In the genomic region with DNA sequence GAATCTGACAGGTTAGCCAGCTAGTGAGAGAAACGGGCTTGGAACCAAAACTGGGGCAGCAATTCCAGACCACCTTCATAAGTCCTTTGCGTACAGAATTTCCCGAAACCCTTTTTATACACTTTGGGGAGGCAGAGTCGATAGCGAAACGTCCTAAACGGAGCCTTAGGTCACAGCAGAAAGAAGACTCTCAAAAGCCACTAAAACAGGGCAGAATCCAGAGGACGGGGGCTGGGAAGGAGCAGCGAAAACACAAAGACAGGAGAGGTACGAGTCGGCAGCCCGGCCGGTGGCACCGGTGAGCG, we compare ENCODE assay signal across 9 mouse cellular contexts. TPM values are rescaled to one million over a fixed set of nuclear protein-coding genes. Genes with fewer than 3 reads are reported as not detected.
A peak's percentile ranks its signal among the peaks of the same experiment; 100 is the strongest.
DNase-seq lines count a peak whose midpoint lies in the region; ATAC-seq and TF ChIP-seq lines count a peak whose summit lies in the region.
"Had no signal": no experiment of that assay in that cellular context is flagged by ENCODE, and none has a peak within 500 bp of the region (broad histone marks: within the 10 kb centered on the region; RNA-seq: fewer than 3 reads in every experiment).

No protein-coding gene starts in this region.

- DNase-seq in lung, postnatal 36 days: no peak
- DNase-seq in embryonic facial prominence, embryonic 14.5 days (ENCODE audit: low spot score): no peak
- DNase-seq in adrenal gland, postnatal 14 days: no peak
- DNase-seq in thymus, adult 18-20 months: no peak
- DNase-seq in gastrocnemius, postnatal 10 days: no peak

- peak overlapping the region; percentile 64 for H3K4me2 ChIP-seq in lung, embryonic 15.5 days
- H3K4me2 ChIP-seq in embryonic facial prominence, embryonic 14.5 days (ENCODE audit: low read depth, low read length): peak overlapping the region; percentile 90
- peak overlapping the region; percentile 65 for H3K4me2 ChIP-seq in intestine, postnatal 0 days (replicated peaks; ENCODE audit: low read depth)
- peak overlapping the region; percentile 83 for H3K4me2 ChIP-seq in neural tube, embryonic 14.5 days (ENCODE audit: low read depth, low read length)

- no peaks in the 10 kb centered on the region for H3K9me3 ChIP-seq in lung, embryonic 15.5 days
- no peaks in the 10 kb centered on the region for H3K9me3 ChIP-seq in embryonic facial prominence, embryonic 14.5 days (ENCODE audit: control insufficient read depth, low read length)
- H3K9me3 ChIP-seq in intestine, postnatal 0 days (ENCODE audit: control insufficient read depth): no peaks in the 10 kb centered on the region
- H3K9me3 ChIP-seq in neural tube, embryonic 14.5 days (ENCODE audit: control insufficient read depth, low read length): no peaks in the 10 kb centered on the region

- H3K27ac ChIP-seq in lung, embryonic 15.5 days: peak overlapping the region; percentile 91
- H3K27ac ChIP-seq in embryonic facial prominence, embryonic 14.5 days (replicated peaks; ENCODE audit: low read depth, low read length): peak overlapping the region; percentile 98
- H3K27ac ChIP-seq in intestine, postnatal 0 days (ENCODE audit: low read depth, low read length): peak overlapping the region; percentile 93
- H3K27ac ChIP-seq in neural tube, embryonic 14.5 days (ENCODE audit: low read depth, low read length): peak overlapping the region; percentile 94

- H3K9ac ChIP-seq in lung, embryonic 15.5 days: peak overlapping the region; percentile 70
- H3K9ac ChIP-seq in embryonic facial prominence, embryonic 14.5 days (ENCODE audit: low read depth, low read length): peak overlapping the region; percentile 93
- peak overlapping the region; percentile 68 for H3K9ac ChIP-seq in intestine, postnatal 0 days (ENCODE audit: low read depth, low read length)
- H3K9ac ChIP-seq in neural tube, embryonic 14.5 days (replicated peaks; ENCODE audit: low read depth, low read length): peak overlapping the region; percentile 82

- H3K4me3 ChIP-seq in lung, embryonic 15.5 days: peak overlapping the region; percentile 80
- peak overlapping the region; percentile 97 for H3K4me3 ChIP-seq in embryonic facial prominence, embryonic 14.5 days (ENCODE audit: low read depth, low read length)
- H3K4me3 ChIP-seq in intestine, postnatal 0 days (ENCODE audit: low read depth, low read length): peak overlapping the region; percentile 56
- H3K4me3 ChIP-seq in neural tube, embryonic 14.5 days (ENCODE audit: low read depth, low read length): peak overlapping the region; percentile 84

- H3K27me3 ChIP-seq in lung, embryonic 15.5 days: no peaks in the 10 kb centered on the region
- H3K27me3 ChIP-seq in embryonic facial prominence, embryonic 14.5 days (replicated peaks; ENCODE audit: control insufficient read depth, insufficient read depth, low read length): no peaks in the 10 kb centered on the region
- H3K27me3 ChIP-seq in intestine, postnatal 0 days (replicated peaks; ENCODE audit: control insufficient read depth, insufficient read depth, low read length): no peaks in the 10 kb centered on the region
- H3K27me3 ChIP-seq in neural tube, embryonic 14.5 days (ENCODE audit: control insufficient read depth, insufficient read depth, low read length): no peaks in the 10 kb centered on the region

- H3K4me1 ChIP-seq in lung, embryonic 15.5 days: peaks cover 26% of the 10 kb centered on the region
- peaks cover 18% of the 10 kb centered on the region for H3K4me1 ChIP-seq in embryonic facial prominence, embryonic 14.5 days (ENCODE audit: control insufficient read depth, insufficient read depth, low read length)
- peaks cover 13% of the 10 kb centered on the region for H3K4me1 ChIP-seq in intestine, postnatal 0 days (replicated peaks; ENCODE audit: control insufficient read depth, insufficient read depth, low read length)
- H3K4me1 ChIP-seq in neural tube, embryonic 14.5 days (ENCODE audit: control insufficient read depth, insufficient read depth, low read length): peaks cover 26% of the 10 kb centered on the region

- TF ChIP-seq CTCF in intestine, postnatal 0 days (IDR thresholded peaks at IDR 0.05; ENCODE audit: low read depth): no peak

- no peak for ATAC-seq in lung, embryonic 15.5 days (ENCODE audit: borderline replicate concordance, extremely low read depth, low FRiP score, low TSS enrichment)
- no peak for ATAC-seq in embryonic facial prominence, embryonic 14.5 days (ENCODE audit: low read depth)
- ATAC-seq in intestine, postnatal 0 days: no peak
- ATAC-seq in neural tube, embryonic 14.5 days (ENCODE audit: low read depth): no peak

- under 1% methylated on average over 15 of the region's 15 CpGs for WGBS in lung, embryonic 15.5 days
- WGBS in embryonic facial prominence, embryonic 14.5 days: 2% methylated on average over 15 of the region's 15 CpGs
- under 1% methylated on average over 15 of the region's 15 CpGs for WGBS in intestine, postnatal 0 days
- WGBS in neural tube, embryonic 14.5 days: 2% methylated on average over 15 of the region's 15 CpGs

- peaks cover 18% of the 10 kb centered on the region for H3K36me3 ChIP-seq in lung, embryonic 15.5 days
- H3K36me3 ChIP-seq in embryonic facial prominence, embryonic 14.5 days (ENCODE audit: control insufficient read depth, insufficient read depth, low read length): peaks cover 29% of the 10 kb centered on the region
- 0 out of 2 replicates have a peak, but pooled peaks cover 9% of the 10 kb centered on the region for H3K36me3 ChIP-seq in intestine, postnatal 0 days (ENCODE audit: control insufficient read depth, insufficient read depth)
- no peaks in the 10 kb centered on the region; the same call in 1 of the 2 replicates for H3K36me3 ChIP-seq in neural tube, embryonic 14.5 days (ENCODE audit: control insufficient read depth, insufficient read depth, low read length)

RNA-seq across cellular contexts. Expression of a gene that starts 3.8 kb away (rescaled TPM):
- 51.4 and 56.3 TPM in 2 replicates for polyA plus RNA-seq in lung, embryonic 15.5 days (2015; fragmentation: Nextera tagmentation; extraction: Ambion mirVana)
- polyA plus RNA-seq in embryonic facial prominence, embryonic 14.5 days (2014; fragmentation: Nextera tagmentation; extraction: Ambion mirVana): 47.9 and 51.3 TPM in 2 replicates
- 21.1 and 25.0 TPM in 2 replicates for polyA plus RNA-seq in intestine, postnatal 0 days (2015; fragmentation: Nextera tagmentation; extraction: Ambion mirVana)
- 70.7 and 72.0 TPM in 2 replicates for polyA plus RNA-seq in neural tube, embryonic 14.5 days (2014; fragmentation: Nextera tagmentation; extraction: Ambion mirVana)
- total RNA-seq in adrenal gland, postnatal 14 days (2021): 57.0 and 57.3 TPM in 2 replicates
- 10 to 100 TPM; 21.7 to 30.4 TPM for total RNA-seq in gastrocnemius, postnatal 10 days (2021)

RNA-seq across cellular contexts. Expression of a gene that starts 3.9 kb away (rescaled TPM):
- polyA plus RNA-seq in lung, embryonic 15.5 days (2015; fragmentation: Nextera tagmentation; extraction: Ambion mirVana): not detected in 2 replicates
- polyA plus RNA-seq in embryonic facial prominence, embryonic 14.5 days (2014; fragmentation: Nextera tagmentation; extraction: Ambion mirVana): not detected in 2 replicates
- not detected in 2 replicates for polyA plus RNA-seq in intestine, postnatal 0 days (2015; fragmentation: Nextera tagmentation; extraction: Ambion mirVana)
- 0.40 TPM in 1 of 2 replicates, not detected in the other for polyA plus RNA-seq in neural tube, embryonic 14.5 days (2014; fragmentation: Nextera tagmentation; extraction: Ambion mirVana)
- 1.1 TPM in 1 of 2 replicates, not detected in the other for total RNA-seq in adrenal gland, postnatal 14 days (2021)
- not detected for total RNA-seq in gastrocnemius, postnatal 10 days (2021)
- total RNA-seq: megakaryocyte progenitor cell, adult 5-6 weeks had no signal

RNA-seq across cellular contexts. Expression of a gene that starts 32.9 kb away (rescaled TPM):
- 112 TPM in 2 replicates for polyA plus RNA-seq in lung, embryonic 15.5 days (2015; fragmentation: Nextera tagmentation; extraction: Ambion mirVana)
- polyA plus RNA-seq in embryonic facial prominence, embryonic 14.5 days (2014; fragmentation: Nextera tagmentation; extraction: Ambion mirVana): 94.3 and 97.7 TPM in 2 replicates
- polyA plus RNA-seq in intestine, postnatal 0 days (2015; fragmentation: Nextera tagmentation; extraction: Ambion mirVana): 42.1 and 42.3 TPM in 2 replicates
- 99.6 and 105 TPM in 2 replicates for polyA plus RNA-seq in neural tube, embryonic 14.5 days (2014; fragmentation: Nextera tagmentation; extraction: Ambion mirVana)
- 72.5 and 85.8 TPM in 2 replicates for total RNA-seq in adrenal gland, postnatal 14 days (2021)
- 10 to 100 TPM; 71.5 to 77.4 TPM for total RNA-seq in gastrocnemius, postnatal 10 days (2021)

RNA-seq across cellular contexts. Expression of a gene that starts 43.0 kb away (rescaled TPM):
- 22.4 and 23.2 TPM in 2 replicates for polyA plus RNA-seq in lung, embryonic 15.5 days (2015; fragmentation: Nextera tagmentation; extraction: Ambion mirVana)
- 14.9 and 18.8 TPM in 2 replicates for polyA plus RNA-seq in embryonic facial prominence, embryonic 14.5 days (2014; fragmentation: Nextera tagmentation; extraction: Ambion mirVana)
- 10.6 and 11.1 TPM in 2 replicates for polyA plus RNA-seq in intestine, postnatal 0 days (2015; fragmentation: Nextera tagmentation; extraction: Ambion mirVana)
- 10.2 and 11.6 TPM in 2 replicates for polyA plus RNA-seq in neural tube, embryonic 14.5 days (2014; fragmentation: Nextera tagmentation; extraction: Ambion mirVana)
- total RNA-seq in adrenal gland, postnatal 14 days (2021): 73.8 and 86.1 TPM in 2 replicates
- total RNA-seq in gastrocnemius, postnatal 10 days (2021): 10 to 100 TPM; 39.9 to 45.3 TPM
